Mouse (Mus musculus) CD4-positive, CD25-positive, alpha-beta regulatory T cell, adult 4 months (primary cell): ENCODE measurements around the gene Calm2. TPM values are rescaled to one million over a fixed set of nuclear protein-coding genes. Genes with fewer than 3 reads are reported as not detected.

Experiments
- ATAC-seq: one replicate; pipeline ENCODE4 v1.8.0; 2017
- polyA plus RNA-seq, 2 experiments: library from polyadenylated mRNA; unstranded; fragments of 100-300 nt; shearing (Covaris generic); gene quantifications; one replicate each; pipeline ENCODE4 v1.2.1; 2017

The Calm2 gene
- polyA plus RNA-seq, 2 experiments from 2014 or later: 533 to 583 TPM

DNA sequence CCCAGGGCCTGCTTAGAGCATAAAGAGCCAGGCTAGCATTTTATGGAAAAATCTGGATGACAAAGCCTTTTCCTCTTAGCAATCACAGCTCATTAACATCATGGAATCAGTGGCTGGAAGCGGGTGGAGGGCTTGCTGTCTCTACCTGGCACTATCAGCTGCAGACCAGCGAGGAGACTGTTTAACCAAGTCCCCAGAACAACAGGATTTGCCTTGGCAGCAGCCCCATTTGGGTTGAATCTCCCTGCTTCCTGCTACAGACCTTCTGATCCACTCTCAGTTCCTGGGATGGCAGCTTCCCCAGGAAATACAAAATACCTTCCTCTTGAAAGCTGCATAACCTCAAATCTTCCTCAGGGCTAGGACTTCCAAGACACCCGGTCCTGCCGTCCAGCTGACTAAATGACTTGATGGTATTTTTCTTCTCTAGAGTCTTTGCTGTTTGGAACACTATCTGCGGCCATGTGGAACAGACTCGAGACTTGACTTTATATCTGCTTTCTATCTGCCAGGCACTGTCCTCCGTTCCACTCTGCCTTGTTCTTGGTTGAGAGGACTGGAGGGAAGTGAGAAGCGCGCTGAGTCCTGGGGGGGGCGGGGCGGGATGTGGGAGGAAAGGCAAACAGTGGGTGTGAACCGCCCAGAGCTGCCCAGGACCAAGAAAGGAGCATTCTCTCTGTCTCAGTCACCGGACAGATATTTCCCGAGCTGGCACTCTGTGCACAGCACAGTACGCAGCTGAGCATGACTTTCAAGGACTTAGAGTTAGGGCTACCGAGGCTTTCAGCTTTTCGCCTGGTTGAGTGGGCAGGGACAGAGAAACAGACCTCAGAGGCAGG is 12.4 kb upstream of the Calm2 start:
- ATAC-seq: peak; percentile 37

DNA sequence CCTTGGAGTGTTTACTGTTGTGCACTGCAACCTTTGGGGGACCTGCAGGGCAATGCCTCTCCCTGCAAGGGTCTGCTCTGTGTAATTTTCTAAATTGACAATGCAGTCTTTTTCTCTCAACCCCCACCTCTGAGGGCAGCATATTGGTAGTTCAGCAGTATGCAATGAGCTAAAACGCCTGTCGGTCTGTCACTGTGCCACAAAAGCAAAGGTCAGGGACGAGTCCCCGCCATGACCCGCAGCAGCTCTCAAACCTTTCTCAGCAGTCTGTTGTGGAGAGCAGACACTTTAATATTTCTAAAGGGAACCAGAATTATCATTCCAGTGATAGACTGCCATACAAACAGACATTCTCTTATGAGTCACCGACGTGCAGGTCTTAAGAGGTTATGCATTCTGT is 11.2 kb upstream of the Calm2 start:
- no peak for ATAC-seq

DNA sequence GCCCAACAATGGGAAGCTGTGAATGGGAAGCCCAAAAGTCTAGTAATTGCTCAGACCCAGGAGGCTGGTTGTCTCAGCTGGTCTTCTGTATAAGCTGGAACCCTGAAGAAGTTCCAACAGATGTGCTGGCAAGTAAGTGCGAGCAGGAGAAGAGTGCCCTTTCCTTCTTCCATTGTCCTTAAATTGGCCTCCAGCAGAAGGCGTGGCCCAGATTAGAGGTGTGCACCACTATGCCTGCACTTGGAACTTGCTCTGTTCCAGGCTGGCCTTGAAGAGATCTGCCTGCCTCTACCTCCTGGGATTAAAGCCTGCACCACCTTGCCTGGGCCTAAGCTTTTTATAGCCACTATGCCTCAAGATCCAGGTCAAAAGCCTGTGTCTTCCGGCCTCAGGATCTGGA is 7.4 kb upstream of the Calm2 start:
- ATAC-seq: no peak

DNA sequence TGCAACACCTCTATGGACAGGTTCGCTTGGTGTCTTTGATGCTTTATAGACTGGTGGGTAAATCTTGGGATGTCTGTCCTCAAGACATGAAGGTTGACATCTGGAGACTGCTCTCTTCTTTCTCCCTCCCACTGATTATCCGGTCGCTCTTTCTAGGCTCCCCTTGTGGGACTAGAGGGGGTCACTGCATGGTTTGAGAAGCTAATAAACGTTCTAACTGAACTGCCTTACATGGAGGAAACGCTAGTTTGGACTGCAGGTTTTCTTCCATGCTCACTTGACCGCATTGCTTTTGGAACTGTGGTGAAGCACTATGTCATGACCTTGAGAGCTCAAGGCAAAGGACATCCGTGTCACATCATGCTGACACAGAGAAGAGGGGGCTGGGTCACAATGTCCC is 6.6 kb upstream of the Calm2 start:
- ATAC-seq: no peak

DNA sequence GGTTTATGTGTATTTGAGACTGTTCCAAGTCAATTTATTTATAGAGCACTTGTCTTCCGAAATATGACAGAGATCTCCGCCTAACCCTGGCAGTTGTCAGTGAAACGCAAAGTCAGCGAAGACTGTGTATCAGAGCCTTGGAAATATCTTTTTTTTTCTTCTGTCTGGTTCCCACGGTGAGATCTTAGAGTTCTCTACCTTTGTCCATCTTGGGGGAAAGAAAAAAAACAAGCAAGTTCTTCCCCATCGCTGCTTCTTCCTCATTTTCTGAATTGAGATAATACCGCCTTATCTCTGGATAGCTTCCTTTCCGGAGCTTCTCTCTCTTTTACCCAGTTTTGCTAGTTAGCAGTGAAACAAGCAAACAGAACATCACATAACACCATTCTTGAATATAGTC is 2.1 kb upstream of the Calm2 start:
- no peak for ATAC-seq

DNA sequence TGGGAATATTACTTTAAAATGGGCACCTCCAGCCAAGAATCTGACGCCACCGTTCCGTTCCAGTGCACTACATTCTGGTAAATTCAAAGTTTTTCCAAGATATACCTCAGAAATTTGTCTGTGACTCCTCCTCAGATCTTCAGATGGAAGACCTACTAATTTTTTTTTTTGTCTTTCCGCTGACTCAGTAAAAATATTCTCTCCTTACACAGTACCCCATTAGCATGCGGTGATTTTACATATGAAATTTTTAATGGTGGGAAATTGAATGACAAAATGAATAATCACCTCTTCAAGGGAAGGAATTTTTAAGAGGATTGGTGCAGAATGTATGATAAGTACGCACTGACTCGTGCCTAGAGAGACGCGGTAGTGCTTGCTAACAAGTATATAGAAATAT is 1.6 kb upstream of the Calm2 start:
- ATAC-seq: no peak

DNA sequence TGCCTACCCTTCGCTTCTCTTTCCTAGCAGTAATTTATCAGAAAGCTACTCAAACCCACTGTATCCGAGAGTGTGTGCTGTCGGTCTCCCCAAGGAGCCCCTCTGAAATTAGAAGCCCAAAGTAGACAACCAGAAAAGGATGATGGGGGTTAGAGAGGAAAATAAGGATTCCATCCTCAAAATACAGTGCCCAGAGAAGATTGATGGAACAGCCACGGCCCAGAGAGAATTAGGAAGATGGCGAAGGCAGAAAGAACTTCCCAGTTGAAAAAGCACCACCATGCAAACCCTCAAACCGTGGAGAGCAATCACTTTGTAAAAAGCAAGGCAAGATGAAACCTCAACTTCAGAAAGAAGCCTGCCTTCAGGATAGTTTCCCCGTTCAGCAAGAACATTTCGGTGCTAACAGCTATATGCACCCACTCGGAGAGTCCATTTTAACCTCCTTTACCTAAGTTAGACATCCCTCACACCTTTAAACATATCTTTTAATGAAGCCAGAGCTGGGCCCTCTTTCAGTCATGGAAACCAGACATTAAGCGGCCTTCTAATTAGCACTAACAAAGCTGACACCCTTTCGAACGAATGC is 971 bp upstream of the Calm2 start:
- no peak for ATAC-seq

DNA sequence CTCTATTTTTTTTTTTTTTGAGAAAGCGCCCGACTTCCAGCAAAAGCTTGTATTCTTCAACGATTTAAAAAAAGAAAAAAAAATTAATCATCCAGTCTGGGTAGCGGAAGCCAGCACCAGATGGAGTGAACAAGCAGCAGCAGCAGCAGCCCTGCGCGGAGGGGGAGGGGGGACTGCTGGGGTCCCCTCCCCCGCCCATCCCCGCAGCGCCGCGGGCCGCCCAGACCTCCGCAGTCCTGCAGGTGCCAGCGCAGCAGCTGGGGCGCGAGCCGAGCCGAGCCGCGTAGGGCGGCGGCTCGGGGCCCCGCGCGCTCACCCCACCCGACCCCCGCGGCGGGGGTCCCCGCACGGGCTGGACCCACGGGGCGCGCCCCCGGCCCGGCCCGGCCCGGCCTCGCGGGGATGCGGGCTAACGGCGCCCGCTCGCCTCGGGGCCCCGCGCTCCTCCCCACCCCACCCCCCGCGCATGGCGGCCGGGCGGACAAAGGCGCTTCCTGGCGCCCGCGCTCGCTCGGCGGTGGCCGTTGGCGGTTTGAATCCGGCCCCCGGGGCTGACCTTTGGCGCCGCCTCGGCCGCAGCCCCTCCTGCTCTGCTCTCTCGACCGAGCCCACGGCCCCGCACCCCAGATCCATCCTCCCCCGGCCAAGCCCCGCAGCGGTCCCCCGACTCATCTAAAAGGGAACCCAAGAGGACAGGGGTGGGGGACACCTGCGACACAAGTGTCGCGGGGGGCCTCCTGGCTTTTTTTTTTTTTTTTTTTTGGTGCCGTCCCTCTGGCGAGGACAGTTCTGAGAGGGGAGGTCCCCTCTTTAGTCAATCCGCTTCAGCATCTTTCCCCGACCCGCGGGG is 593 bp downstream of the Calm2 start:
- ATAC-seq: peak; percentile 56

DNA sequence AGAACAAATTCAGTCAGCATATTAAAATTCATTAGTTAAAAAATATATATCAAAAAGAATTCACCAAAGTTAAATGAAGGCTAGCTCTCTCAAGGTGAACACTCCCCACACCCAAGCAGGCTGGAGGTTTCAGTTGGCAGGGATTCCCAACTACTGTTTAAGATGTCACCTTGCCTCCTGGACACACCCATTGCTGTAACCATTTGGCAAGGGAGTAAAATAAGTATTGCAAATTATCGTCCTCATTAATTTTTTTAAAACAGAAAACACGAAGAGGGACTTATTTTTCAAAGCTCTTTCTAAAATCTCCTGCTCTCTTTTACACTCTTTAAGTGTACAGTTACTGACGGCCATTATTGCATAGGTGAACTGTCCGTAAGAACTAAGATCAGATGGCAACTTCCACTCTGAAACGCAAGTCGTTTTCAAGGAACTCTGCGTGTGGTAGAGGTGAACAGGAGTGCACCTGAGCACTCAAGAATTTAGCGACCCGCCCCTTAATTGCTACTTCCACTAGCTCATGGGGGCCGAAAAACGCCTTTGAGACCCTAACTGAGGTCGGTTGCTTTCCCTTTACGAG is 1.3 kb downstream of the Calm2 start:
- peak; percentile 3 for ATAC-seq

DNA sequence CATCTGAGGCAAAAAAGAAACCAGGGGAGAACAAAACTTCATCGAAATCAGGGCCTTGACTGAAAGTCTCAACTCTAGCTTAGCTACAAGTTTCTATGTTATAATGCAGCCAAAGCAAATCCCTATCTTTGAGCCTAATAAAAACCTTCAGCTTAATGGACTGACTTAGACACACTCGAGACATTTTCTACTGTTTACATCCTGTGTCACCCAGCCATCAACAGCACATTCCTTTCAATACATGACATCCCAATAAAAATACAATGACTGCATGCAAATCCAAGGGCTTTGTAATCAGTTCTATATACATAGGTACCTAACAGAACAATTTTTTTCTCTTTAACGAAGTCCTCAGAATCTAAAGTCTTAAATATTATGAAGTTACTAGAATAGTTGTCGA is 2.0 kb downstream of the Calm2 start:
- no peak for ATAC-seq

DNA sequence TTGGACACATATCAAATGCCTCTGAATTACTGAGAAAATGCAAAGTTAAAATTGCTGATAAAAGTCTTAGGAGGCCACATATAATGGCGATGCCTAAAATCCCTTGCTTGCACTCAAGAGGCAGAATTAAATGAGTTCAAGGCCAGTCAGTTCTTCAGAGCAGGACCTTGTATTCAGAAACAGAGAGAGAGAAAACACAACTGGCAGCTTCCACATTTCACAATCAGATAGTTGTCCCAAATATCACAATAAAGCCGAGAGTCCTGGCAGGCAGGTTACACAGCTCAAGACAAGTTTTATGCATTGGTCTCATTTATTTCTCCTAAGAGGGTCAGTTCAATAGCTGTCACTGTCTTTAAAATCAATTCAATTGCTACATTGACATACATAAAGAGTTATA is 5.2 kb downstream of the Calm2 start:
- ATAC-seq: no peak

DNA sequence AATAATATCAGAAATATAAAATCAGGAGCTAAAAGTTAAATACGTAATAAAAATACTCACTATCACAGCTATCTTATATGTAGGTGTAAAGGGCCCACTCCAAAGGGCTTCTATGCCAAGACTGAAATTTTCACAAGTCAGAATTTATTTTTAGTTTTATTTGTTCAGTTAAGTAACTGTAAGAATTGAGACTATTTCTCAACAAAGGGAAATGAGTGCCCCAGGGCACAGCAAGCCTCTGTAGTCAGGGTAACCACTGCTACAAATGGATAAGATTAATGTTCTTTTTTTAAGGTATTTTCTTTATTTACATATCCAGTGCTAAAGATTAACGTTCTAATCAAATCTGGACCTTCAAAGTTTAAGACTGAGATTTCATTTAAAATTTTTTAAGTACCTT is 7.3 kb downstream of the Calm2 start:
- no peak for ATAC-seq

DNA sequence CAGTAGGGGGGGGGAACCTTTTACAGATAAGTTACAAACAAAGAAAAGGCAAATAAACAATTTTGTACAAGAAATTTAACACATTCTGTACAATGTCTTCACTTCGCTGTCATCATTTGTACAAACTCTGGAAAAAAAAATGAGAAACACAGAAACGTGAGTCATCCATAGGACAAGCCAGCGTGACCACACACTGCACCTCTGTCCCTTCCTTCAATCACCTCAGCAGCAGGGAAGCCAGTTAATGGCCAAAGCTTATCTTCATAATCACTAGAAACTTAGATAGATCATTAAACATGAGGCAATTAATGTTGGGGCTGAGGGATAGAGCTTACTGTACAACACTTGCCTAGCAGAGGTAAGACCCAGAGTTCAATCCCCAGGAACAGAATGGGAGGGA is 12.8 kb downstream of the Calm2 start:
- ATAC-seq: no peak

DNA sequence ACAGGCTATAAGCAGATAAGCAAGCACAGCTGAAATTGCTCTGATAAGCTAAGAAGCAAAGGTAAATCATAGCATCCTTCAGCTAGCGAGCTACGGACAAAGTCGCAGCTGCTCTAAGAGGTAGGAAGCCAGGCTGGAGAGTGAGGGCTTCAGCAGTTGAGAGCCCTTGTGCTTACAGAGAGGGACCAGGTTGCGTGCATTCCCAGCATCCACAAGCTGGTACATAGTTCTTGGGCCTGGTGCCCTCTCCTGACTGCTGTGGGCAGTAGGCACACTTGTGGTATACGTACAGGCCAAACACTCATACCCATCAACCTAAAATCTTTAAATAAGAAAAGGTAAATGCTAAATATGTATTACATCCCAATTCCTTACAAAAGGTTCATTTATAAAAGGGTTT is 14.0 kb downstream of the Calm2 start:
- ATAC-seq: no peak

DNA sequence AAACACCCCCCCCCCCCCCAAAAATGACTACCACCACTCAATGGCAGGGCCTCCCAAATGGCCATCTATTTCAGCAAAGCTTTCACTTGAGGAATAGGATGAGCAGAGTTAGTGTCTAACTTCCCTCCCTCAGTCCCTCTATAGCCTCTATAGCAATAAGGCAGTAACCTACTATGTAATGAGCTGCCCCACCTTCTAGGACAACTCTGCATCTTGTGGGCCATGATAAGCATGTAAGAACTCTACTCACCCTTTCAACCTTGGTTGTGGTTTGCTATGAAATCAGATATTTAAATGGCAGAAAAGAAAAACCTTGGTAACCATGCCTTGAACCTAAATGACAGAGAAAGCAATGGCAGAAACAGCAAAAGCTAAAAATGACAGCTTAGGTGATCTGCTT is 14.4 kb downstream of the Calm2 start:
- ATAC-seq: no peak

DNA sequence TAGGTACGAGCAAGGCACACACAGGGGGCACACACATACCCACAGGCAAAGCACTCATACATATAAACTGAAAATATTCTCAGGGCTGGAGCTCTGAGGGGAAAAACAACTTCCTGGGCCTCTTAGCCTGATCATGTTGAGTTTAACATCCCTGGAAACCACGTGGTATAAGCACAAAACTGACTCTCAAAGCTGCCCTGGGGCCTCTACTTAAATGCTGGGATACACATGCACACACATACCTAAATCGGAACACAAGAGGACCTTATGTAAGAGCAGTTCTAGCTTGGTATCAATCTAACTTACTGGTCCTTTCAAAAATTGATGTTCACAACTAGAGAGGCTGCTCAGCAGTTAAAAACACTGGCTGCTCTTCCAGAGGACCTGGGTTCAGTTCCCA is 17.3 kb downstream of the Calm2 start:
- ATAC-seq: no peak

DNA sequence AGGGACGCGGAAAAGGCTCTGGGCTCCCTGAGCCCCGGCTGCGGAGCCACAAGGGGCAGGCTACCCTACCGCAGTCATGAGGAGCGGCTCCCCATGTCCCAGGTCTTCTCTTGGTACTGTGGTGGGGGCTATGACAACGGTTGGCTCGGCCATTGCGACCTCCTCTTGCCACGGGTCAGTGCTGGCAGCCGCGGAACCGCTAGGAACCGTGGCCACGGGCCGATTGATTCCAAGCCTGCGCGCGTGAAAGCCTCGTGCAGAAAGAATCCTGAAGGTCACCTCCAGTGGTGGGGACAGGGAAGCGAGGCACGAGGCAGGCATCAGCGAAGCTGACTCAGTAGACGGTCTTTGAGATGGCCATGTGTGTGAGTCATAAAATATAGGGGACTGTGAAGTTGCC is 19.2 kb downstream of the Calm2 start, which contains the start of gene Stpg4:
Gene Stpg4, minus strand, starts transcription at position 231 of the 400 bp plus-strand sequence.
- no peak for ATAC-seq

DNA sequence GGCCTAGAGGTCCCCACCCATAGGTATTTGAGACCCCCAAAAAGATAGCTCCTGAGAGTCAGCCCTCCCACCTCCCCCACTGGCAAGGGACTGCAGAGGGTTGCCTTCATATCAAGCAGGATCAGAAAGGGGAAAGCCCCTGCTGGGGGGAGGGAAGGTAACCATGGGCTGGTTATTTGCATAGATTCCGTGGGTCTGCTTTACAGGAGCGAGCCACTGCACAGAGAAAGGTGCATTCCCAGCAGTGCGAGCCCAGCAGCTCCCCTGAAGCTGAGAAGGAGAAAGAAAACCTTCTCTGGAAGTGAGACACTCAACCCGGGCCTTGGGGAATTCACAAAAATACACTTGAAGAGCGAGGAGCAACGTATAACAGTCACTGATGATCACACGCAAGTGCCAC is 28.7 kb downstream of the Calm2 start:
- peak; percentile 89 for ATAC-seq

DNA sequence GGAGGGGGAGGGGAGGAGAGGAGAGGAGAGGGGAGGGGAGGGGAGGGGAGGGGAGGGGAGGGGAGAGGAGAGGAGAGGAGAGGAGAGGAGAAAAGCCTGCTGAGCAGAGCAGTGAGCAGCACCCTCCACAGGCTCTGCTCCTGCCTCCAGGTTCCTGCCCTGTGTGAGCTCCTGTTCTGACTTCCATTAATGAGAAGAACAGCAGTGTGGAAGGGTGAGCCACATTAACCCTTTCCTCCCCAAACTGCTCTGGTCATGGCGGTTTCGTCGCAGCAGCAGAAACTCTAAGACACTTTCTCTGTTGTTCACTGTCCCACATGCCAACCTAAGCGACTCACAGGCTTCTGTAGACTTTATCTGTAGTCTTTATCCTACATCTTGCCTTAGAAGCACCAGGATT is 40.1 kb downstream of the Calm2 start:
- no peak for ATAC-seq

DNA sequence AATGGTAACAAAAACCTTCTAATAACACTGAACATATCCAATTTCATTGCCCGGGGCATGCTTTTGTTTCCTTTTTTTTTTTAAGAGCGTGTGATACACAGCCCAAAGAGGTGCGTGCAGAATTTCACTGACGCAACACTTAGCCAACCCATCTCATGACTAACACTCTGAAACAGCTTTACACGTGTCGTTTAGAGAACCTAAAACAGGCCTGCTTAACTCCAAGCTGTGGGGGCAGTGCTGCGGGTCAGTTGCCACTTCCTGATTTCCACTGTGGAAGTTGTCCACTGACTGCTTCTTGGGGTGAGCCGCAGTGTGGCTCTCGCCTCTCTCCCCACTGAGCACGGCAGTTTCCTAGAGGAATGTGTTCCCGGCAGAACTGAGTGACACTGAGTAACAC is 41.2 kb downstream of the Calm2 start:
- ATAC-seq: no peak

DNA sequence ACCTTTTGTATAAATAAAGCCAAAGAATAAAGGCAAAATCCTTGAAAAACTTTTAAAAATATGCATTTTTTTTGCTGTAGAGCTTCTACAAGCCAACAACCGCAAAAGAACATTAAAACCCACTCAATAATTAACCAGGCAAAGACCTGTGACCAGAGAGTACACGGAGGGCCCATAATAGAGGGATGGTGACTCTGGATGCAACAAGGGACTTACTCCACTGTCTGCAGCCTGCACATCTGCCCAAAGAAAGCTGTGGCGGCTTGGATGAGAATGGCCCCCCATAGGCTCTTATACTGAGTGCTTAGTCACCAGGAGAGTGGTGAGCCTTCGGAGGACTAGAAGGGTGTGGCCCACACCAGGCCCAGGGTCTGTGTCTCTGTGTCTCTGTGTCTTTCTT is 43.3 kb downstream of the Calm2 start:
- ATAC-seq: no peak

DNA sequence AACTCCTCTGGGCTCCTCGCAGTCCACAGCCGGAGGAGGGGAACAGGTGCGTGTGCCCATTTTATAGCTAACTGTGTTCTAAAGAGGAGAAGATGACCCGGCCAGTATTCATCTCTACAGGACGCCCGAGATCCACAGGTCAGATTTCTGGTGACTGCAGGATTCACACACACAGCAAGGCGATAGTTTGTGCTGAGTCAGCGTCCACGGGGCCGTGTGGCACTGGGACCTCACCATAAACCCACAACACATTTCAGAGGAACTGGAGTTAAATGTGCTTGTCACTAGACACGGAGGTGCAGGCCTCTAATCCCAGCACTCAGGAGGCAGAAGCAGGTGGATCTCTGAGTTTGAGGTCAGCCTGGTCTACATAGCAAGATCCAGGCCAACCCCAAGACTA is 44.3 kb downstream of the Calm2 start:
- ATAC-seq: no peak

DNA sequence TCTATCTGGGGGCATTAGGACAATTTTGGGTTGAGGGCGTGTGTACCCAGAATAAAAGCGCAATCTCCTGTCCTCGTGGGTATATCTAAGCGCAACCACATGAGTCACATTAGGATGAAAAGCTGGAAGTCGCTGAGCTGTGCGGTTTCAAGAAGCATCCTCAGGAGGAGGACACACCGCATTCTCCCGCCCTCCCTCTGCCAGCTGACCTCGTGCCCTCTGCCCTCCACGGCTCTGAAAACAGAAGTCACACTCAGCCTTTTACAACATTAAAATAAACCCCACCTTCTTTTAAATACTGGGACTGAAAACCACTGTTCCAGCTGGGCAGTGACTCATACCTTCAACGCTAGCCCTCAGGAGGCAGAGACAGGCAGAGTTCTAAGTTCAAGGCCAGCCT is 49.6 kb downstream of the Calm2 start:
- no peak for ATAC-seq
